In the genomic region with DNA sequence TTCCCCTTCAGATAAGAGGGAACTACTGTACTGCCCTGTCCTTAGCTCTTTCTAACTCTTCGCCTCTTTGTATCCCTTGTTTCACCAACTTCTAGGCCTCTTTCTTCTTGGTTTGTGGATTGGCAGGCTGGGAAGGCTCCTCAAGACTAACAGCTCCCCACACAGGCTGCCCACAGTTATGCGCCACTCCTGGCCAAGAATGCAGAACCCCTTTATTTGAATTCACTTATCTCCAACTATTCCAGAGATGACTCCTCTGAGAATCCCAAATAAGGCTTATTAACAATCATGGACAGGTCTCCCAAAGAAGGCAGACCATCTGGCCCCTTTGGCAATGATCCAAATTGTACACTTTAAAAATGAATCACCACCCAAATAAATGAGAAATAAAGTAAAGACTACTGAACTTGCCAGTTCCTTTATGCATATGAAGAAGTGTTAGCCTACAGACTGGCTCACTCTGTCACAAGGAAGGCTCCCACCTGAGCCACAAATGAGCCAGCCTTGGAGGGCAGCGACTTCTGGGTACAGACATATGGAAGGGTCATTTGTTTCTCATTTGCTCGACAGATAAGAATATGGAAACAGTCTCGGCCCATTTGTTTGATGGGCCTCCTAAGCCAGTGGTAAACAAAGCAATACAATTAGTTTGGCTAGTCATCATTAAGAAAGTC, we compare ENCODE assay signal across 22 mouse cellular contexts.
A peak's percentile ranks its signal among the peaks of the same experiment; 100 is the strongest.
DNase-seq lines count a peak whose midpoint lies in the region; TF ChIP-seq lines count a peak whose summit lies in the region.
"Had no signal": no experiment of that assay in that cellular context is flagged by ENCODE, and none has a peak within 500 bp of the region (broad histone marks: within the 10 kb centered on the region; RNA-seq: fewer than 3 reads in every experiment).

No protein-coding gene starts in this region.

- H3K36me3 ChIP-seq in heart, adult 2 months (ENCODE audit: control insufficient read depth, insufficient read depth, low read length), result no peaks in the 10 kb centered on the region
- no peaks in the 10 kb centered on the region for H3K36me3 ChIP-seq in MEL (ENCODE audit: control insufficient read depth in 1 of 2, insufficient read depth in 2 of 2, low read length in 2 of 2)
- H3K36me3 ChIP-seq in embryonic facial prominence, embryonic 10.5 days (replicated peaks), result no peaks in the 10 kb centered on the region
- H3K36me3 ChIP-seq: embryonic facial prominence, embryonic 15.5 days; heart, embryonic 13.5 days; lung, embryonic 15.5 days had no signal

- no peak for TF ChIP-seq EP300 in heart, adult 2 months (IDR thresholded peaks at IDR 0.05; ENCODE audit: insufficient read depth, low read depth, low read length)
- TF ChIP-seq EP300 in MEL (IDR thresholded peaks at IDR 0.05; ENCODE audit: low read depth in 1 of 2, low read length in 2 of 2), result no peak

- 59% methylated on average over 5 of the region's 5 CpGs for WGBS in heart, adult 2 months
- WGBS in embryonic facial prominence, embryonic 10.5 days, result 71% methylated on average over 5 of the region's 5 CpGs

- no peak for TF ChIP-seq CTCF in heart, adult 2 months (IDR thresholded peaks at IDR 0.05)
- peak; percentile 51 for TF ChIP-seq CTCF in layer of hippocampus, adult 2 months (conservative IDR thresholded peaks at IDR 0.05)
- peak in 1 of 3 experiments; percentile 1; a peak in 1 of 6 replicates for TF ChIP-seq CTCF in MEL (IDR thresholded peaks at IDR 0.05 in 2 of 3, conservative IDR thresholded peaks at IDR 0.05 in 1 of 3; ENCODE audit: control insufficient read depth in 1 of 3, insufficient read depth in 1 of 3, low read depth in 2 of 3, low read length in 3 of 3, poor library complexity in 1 of 3, severe bottlenecking in 1 of 3)

- H3K27ac ChIP-seq in heart, adult 2 months, result no peak overlapping the region
- H3K27ac ChIP-seq in layer of hippocampus, adult 2 months, result no peak overlapping the region
- no peak overlapping the region for H3K27ac ChIP-seq in MEL (ENCODE audit: control insufficient read depth, low read depth, low read length)
- H3K27ac ChIP-seq in embryonic facial prominence, embryonic 10.5 days (replicated peaks), result no peak overlapping the region
- H3K27ac ChIP-seq: embryonic facial prominence, embryonic 15.5 days; heart, embryonic 13.5 days; liver, embryonic 14.5 days; lung, embryonic 15.5 days; stomach, postnatal 0 days had no signal

- no peaks in the 10 kb centered on the region for H3K79me2 ChIP-seq in heart, adult 2 months (replicated peaks; ENCODE audit: control insufficient read depth, insufficient read depth, low read length)
- H3K79me2 ChIP-seq in MEL (ENCODE audit: control insufficient read depth, insufficient read depth, low read length, poor library complexity), result no peaks in the 10 kb centered on the region

- no peaks in the 10 kb centered on the region for H3K9me3 ChIP-seq in MEL (replicated peaks; ENCODE audit: insufficient read depth, low read length)
- no peaks in the 10 kb centered on the region for H3K9me3 ChIP-seq in embryonic facial prominence, embryonic 10.5 days
- H3K9me3 ChIP-seq: embryonic facial prominence, embryonic 15.5 days; heart, embryonic 13.5 days; lung, embryonic 15.5 days had no signal

- peak; percentile 53 for DNase-seq in heart, adult 11 months
- no peak for DNase-seq in heart, adult 2 months
- no peak for DNase-seq in layer of hippocampus, adult 2 months (ENCODE audit: low spot score in 2 of 2)
- no peak for DNase-seq in layer of hippocampus, postnatal 14 days (ENCODE audit: low spot score in 2 of 2)
- no peak for DNase-seq in MEL (ENCODE audit: low read depth, low spot score)
- DNase-seq in brain, adult 2 months (ENCODE audit: low read depth, low spot score), result peak; percentile 36
- no peak for DNase-seq in urinary bladder, postnatal 10 days (ENCODE audit: low spot score)
- no peak for DNase-seq in embryonic facial prominence, embryonic 10.5 days (ENCODE audit: low spot score)
- DNase-seq: adrenal gland, postnatal 14 days; B cell, adult 2 months; cerebellum, adult 11 months; gastrocnemius, postnatal 10 days; kidney, adult 8-10 months; kidney, postnatal 25 days; lung, postnatal 4 days; thymus, adult 2 months had no signal

- intact Hi-C loops in heart, adult 2 months (cut with DNase I), result no loop called here

- TF ChIP-seq POLR2A in heart, adult 2 months (IDR thresholded peaks at IDR 0.05; ENCODE audit: insufficient read depth, low read depth, low read length), result no peak
- no peak for TF ChIP-seq POLR2A in MEL (IDR thresholded peaks at IDR 0.05; ENCODE audit: control insufficient read depth in 1 of 2, insufficient read depth in 1 of 2, low read depth in 1 of 2, low read length in 2 of 2, poor library complexity in 1 of 2)

- H3K27me3 ChIP-seq in heart, adult 2 months (ENCODE audit: control insufficient read depth, insufficient read depth, low read length), result no peaks in the 10 kb centered on the region
- no peaks in the 10 kb centered on the region for H3K27me3 ChIP-seq in MEL (ENCODE audit: control insufficient read depth in 1 of 2, insufficient read depth in 2 of 2, low read length in 2 of 2)
- H3K27me3 ChIP-seq in embryonic facial prominence, embryonic 10.5 days (replicated peaks; ENCODE audit: low read depth, poor library complexity, severe bottlenecking), result no peaks in the 10 kb centered on the region
- H3K27me3 ChIP-seq: embryonic facial prominence, embryonic 15.5 days; heart, embryonic 13.5 days; lung, embryonic 15.5 days had no signal

- H3K9ac ChIP-seq in heart, adult 2 months (ENCODE audit: low read depth, low read length), result no peak overlapping the region
- no peak overlapping the region for H3K9ac ChIP-seq in MEL (ENCODE audit: control insufficient read depth, low read depth, low read length, poor library complexity, severe bottlenecking)
- H3K9ac ChIP-seq: embryonic facial prominence, embryonic 15.5 days; heart, embryonic 13.5 days; liver, embryonic 14.5 days; lung, embryonic 15.5 days had no signal

- TF ChIP-seq RAD21 in MEL (IDR thresholded peaks at IDR 0.05; ENCODE audit: low read depth, low read length), result peak; percentile 8

- no peak overlapping the region for H3K4me3 ChIP-seq in heart, adult 2 months
- H3K4me3 ChIP-seq in layer of hippocampus, adult 2 months, result no peak overlapping the region
- H3K4me3 ChIP-seq in MEL (ENCODE audit: control insufficient read depth in 1 of 2, insufficient read depth in 1 of 2, low read depth in 2 of 2, low read length in 2 of 2), result no peak overlapping the region
- no peak overlapping the region for H3K4me3 ChIP-seq in embryonic facial prominence, embryonic 10.5 days
- H3K4me3 ChIP-seq: embryonic facial prominence, embryonic 15.5 days; heart, embryonic 13.5 days; lung, embryonic 15.5 days; myocyte had no signal

- H3K4me1 ChIP-seq in heart, adult 2 months (ENCODE audit: control insufficient read depth, insufficient read depth, low read length), result no peaks in the 10 kb centered on the region
- no peaks in the 10 kb centered on the region for H3K4me1 ChIP-seq in MEL (ENCODE audit: control insufficient read depth in 1 of 2, insufficient read depth in 2 of 2, low read length in 2 of 2)
- no peaks in the 10 kb centered on the region for H3K4me1 ChIP-seq in embryonic facial prominence, embryonic 10.5 days
- H3K4me1 ChIP-seq: embryonic facial prominence, embryonic 15.5 days; heart, embryonic 13.5 days; lung, embryonic 15.5 days had no signal

TF ChIP-seq in MEL, 35 proteins besides CTCF, POLR2A, EP300 and RAD21:
- TF ChIP-seq ZC3H11A (IDR thresholded peaks at IDR 0.05; ENCODE audit: low read depth, low read length), result no peak

Comparison
In these comparisons a context has a peak if more than half of its experiments do, and no peak if none do; other contexts are left out.
1. DNase-seq: peak in heart, adult 11 months (single experiment) and brain, adult 2 months (single experiment); none in heart, adult 2 months (0 of 2), layer of hippocampus, adult 2 months (0 of 2), layer of hippocampus, postnatal 14 days (0 of 2), MEL (single experiment), urinary bladder, postnatal 10 days (single experiment) and embryonic facial prominence, embryonic 10.5 days (single experiment).